Mouse (Mus musculus) embryonic facial prominence, embryonic 15.5 days (tissue): Measurements from ENCODE around the gene Thap12. TPM values are rescaled to one million over a fixed set of nuclear protein-coding genes. Genes with fewer than 3 reads are reported as not detected.

Experiments
- ATAC-seq: fragments of 200-750 bp; cut with Nextera tagmentation; 2 replicates; pipeline ENCODE4 v1.8.0; 2017; ENCODE audit warnings: low read depth, moderate TSS enrichment; ENCODE audit not compliant: insufficient number of reproducible peaks, low FRiP score, low TSS enrichment
- H3K27ac ChIP-seq: fragments of 300-500 bp; sonication (generic); replicated peaks from 2 replicates; pipeline ENCODE4 v1.5.1; 2015; ENCODE audit warnings: mild to moderate bottlenecking, inconsistent platforms
- H3K27me3 ChIP-seq: fragments of 300-500 bp; sonication (generic); 2 replicates; pipeline ENCODE4 v1.6.1; 2015; ENCODE audit warnings: inconsistent platforms
- H3K36me3 ChIP-seq: fragments of 300-500 bp; sonication (generic); 2 replicates; pipeline ENCODE4 v1.6.1; 2015; ENCODE audit warnings: mild to moderate bottlenecking, inconsistent platforms
- H3K4me1 ChIP-seq: fragments of 300-500 bp; sonication (generic); 2 replicates; pipeline ENCODE4 v1.6.1; 2015; ENCODE audit warnings: inconsistent platforms
- H3K4me2 ChIP-seq: fragments of 300-500 bp; sonication (generic); replicated peaks from 2 replicates; pipeline ENCODE4 v1.6.1; 2015; ENCODE audit warnings: mild to moderate bottlenecking, inconsistent platforms
- H3K4me3 ChIP-seq: fragments of 300-500 bp; sonication (generic); replicated peaks from 2 replicates; pipeline ENCODE4 v1.5.1; 2015; ENCODE audit warnings: mild to moderate bottlenecking, inconsistent platforms
- H3K9ac ChIP-seq: fragments of 300-500 bp; sonication (generic); 2 replicates; pipeline ENCODE4 v1.6.1; 2015; ENCODE audit warnings: inconsistent platforms
- H3K9me3 ChIP-seq: fragments of 300-500 bp; sonication (generic); replicated peaks from 2 replicates; pipeline ENCODE4 v1.6.1; 2016; ENCODE audit warnings: inconsistent platforms
- WGBS: fragments of 180-500 bp; shearing (Covaris S2); methylation state at CpG from one replicate; pipeline ENCODE4 v1.1.7; 2015; 5-methylcytosine and 5-hydroxymethylcytosine counted together
- polyA plus RNA-seq: library from polyadenylated mRNA; unstranded; fragments of >200 nt; fragmentation: Nextera tagmentation; extraction: Ambion mirVana; gene quantifications from 2 replicates; pipeline ENCODE4 v1.2.1, GENCODE M21; 2015

The Thap12 gene
- polyA plus RNA-seq, result 55.3 and 56.1 TPM in 2 replicates

DNA sequence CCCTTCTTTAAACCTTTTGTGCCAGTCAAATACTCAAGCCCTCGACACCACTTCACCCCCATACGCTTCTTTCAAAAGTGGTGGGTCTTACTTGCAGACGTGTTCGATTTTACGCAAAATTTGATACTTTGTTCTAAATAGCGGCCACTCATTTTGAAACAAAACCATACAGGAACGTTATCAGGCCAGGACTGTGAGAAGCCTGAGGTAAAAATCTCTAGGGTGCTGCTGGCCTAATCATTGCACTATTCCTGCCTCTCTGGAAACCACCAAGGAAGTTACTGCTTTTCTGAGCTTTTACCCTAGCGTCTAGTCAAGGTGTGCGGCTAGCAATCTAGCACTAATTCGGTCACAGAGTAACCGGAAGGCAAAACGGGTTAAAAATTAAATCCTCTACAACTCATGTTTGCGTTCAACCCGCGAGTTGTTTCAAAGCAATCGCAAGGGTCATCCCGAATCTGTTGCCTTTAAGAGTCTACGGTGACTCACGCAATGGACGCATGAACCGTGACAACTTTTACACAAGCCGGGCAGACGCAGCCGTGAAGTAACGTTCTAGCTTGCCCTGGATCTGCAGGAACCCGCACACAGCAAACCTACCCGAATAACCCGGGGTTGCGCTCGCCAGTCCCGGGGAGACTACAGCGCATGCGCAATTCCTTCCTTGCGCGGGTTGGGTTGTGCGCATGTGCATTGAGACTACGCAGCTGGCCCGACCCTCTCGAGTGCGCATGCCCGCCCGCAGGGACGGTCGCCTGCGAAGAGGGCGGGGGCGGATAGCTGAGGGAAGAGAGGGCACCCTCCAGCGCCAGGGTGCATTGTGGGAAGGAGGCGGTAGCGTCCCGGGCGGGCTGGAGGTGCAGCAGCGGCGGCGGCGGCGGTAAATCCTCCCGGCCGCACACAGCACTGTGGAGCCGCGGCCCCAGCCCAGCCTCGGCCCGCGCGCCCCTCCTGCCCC lies at the start of gene Thap12:
Thap12 (plus strand) TSS at position 821 of the 958 bp plus-strand sequence.
- Histone ChIP-seq H3K9ac (peak within 1 kb of the TSS; percentile 94), H3K27me3 (no peaks in the 10 kb centered on the region), H3K9me3 (no peaks in the 10 kb centered on the region), H3K4me1 (peaks cover 25% of the 10 kb centered on the region), H3K4me2 (peak within 1 kb of the TSS; percentile 54), H3K36me3 (no peaks in the 10 kb centered on the region), H3K27ac (peak within 1 kb of the TSS; percentile 89), H3K4me3 (peak within 1 kb of the TSS; percentile 89)
- 1% methylated on average over 64 of the region's 65 CpGs for WGBS
- ATAC-seq, result peak; percentile 99

- H3K4me3 ChIP-seq, result peak overlapping the region; percentile 96
These were observed 47.0 kb upstream of the Thap12 start for GRCm38 (mm10) chr7:98655681-98656530.

DNA sequence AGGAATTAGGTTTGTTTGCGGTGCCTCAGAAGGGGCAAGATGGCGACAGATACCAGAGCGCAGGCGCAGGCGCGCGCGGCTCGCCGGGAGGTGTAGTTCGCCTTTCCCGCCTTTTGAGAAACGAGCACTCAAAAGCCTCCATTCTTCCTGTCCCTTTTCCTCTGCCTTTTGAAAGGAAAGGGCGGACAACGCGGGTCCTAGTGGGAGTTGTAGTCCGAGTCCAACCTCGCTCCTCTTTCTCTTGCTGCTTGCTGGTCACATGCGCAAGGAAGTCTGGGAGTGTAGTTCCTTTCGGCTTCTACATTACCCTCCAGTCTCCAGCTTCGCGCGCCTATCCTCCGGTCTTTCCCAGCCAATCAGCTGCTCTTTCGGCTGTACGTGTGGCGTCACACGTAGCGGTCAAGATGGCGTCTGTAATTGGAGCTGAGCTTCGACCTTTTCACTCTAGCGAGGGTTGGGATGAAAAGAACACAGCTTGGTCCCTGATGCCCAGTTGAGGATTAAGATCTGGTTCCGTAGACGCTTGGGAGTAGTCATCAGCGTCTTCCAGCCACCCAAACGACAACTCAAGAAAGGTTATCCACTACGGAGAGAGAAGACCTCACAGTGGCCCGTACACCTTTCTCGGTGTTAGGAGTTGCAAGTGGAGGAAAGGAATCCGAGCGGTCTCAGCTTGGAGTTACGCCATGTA lies 46.2 kb upstream of the Thap12 start, which contains the start of gene Emsy:
Emsy (minus strand) TSS at position 253 of the 691 bp plus-strand sequence.
- peak; percentile 98 for ATAC-seq
- under 1% methylated on average over 42 of the region's 42 CpGs for WGBS
- H3K27me3 ChIP-seq, result no peaks in the 10 kb centered on the region

More at GRCm38 (mm10) chr7:98655681-98656530, 47.0 kb upstream of the Thap12 start:
- no peaks in the 10 kb centered on the region for H3K27me3 ChIP-seq
- WGBS, result under 1% methylated on average over 74 of the region's 74 CpGs
- peak; percentile 49 for ATAC-seq
- peak overlapping the region; percentile 92 for H3K27ac ChIP-seq
- peak overlapping the region; percentile 75 for H3K9ac ChIP-seq
- H3K36me3 ChIP-seq, result peaks cover 7% of the 10 kb centered on the region
- H3K4me2 ChIP-seq, result peak overlapping the region; percentile 66
- peaks cover 19% of the 10 kb centered on the region for H3K4me1 ChIP-seq
- H3K9me3 ChIP-seq, result no peaks in the 10 kb centered on the region

DNA sequence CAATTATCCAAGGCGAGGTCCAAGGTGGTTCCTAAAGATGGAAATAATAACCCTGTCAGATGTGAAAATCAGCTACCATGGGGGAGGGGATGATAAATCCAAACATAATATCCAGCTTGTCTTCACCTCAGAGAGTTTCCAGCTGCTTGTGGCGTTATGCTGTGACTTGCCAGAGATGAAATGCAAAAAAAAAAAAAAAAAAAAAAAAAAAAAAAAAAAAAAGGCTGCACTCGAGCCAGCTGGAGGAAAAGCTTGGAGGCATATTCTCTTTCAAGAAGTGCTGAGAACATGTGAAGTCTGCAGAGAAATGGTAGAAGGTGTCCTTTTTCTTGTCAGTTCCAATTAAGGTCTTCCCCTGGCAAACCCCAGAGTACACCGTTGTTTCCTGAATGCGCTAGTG lies 37.7 kb upstream of the Thap12 start:
- 22% methylated on average over 5 of the region's 5 CpGs for WGBS
- no peaks in the 10 kb centered on the region for H3K27me3 ChIP-seq

More for the DNA sequence above, 46.2 kb upstream of the Thap12 start, which contains the start of gene Emsy:
- Histone ChIP-seq H3K9me3 (no peaks in the 10 kb centered on the region), H3K9ac (peak within 1 kb of the TSS; percentile 75), H3K4me2 (peak within 1 kb of the TSS; percentile 66), H3K4me3 (peak within 1 kb of the TSS; percentile 96), H3K27ac (peak within 1 kb of the TSS; percentile 92), H3K4me1 (peaks cover 19% of the 10 kb centered on the region), H3K36me3 (peaks cover 6% of the 10 kb centered on the region)

GRCm38 (mm10) chr7:98665726-98666125 lies 37.2 kb upstream of the Thap12 start:
- Histone ChIP-seq H3K36me3 (no peaks in the 10 kb centered on the region), H3K4me2 (no peak overlapping the region), H3K27ac (no peak overlapping the region), H3K9ac (no peak overlapping the region), H3K4me3 (no peak overlapping the region), H3K27me3 (no peaks in the 10 kb centered on the region), H3K9me3 (no peaks in the 10 kb centered on the region), H3K4me1 (peaks cover 20% of the 10 kb centered on the region)
- 63% methylated on average over 6 of the region's 6 CpGs for WGBS
- ATAC-seq, result no peak

More for the DNA sequence above, 37.7 kb upstream of the Thap12 start:
- H3K4me3 ChIP-seq, result no peak overlapping the region
- H3K4me1 ChIP-seq, result peaks cover 20% of the 10 kb centered on the region
- H3K27ac ChIP-seq, result no peak overlapping the region
- no peak overlapping the region for H3K9ac ChIP-seq
- H3K4me2 ChIP-seq, result no peak overlapping the region
- H3K36me3 ChIP-seq, result no peaks in the 10 kb centered on the region
- H3K9me3 ChIP-seq, result no peaks in the 10 kb centered on the region
- ATAC-seq, result no peak

DNA sequence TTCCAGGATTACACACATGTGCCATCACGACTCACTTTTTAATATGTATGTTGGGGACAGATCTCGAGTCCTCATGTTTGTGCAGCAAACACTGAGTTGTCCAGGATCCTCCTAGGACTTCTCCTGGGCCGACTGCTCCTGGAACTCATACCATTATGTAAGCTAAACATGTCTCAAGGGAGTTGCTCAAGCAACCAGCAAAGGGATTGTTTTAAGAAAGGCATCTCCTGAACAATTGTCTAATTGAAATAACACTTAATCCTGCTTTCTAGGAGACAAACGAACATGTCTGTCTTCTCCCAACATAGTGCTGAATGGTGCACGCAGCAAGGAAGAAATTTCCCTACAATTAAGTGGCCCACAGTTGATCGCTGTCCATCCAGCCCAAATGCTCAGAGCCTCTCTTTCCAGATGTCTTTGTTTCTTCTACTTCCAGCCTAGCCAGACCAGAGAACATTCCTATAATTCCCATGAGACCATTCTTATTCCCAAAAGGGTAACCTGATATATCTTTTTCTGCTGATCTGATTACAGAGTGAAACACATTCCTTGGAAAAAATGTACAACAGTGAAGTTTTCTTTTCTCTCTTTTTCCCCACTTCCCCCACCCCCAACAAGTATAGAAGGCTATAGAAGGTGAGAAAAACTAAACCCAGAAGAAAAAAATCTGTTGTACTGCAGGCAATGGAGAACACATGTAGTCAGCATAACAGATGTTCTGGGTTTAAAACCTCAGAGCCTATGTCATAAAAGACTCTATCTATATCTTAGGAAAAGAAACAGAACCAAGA lies 34.8 kb upstream of the Thap12 start:
- H3K4me3 ChIP-seq, result no peak overlapping the region
- H3K4me1 ChIP-seq, result peaks cover 40% of the 10 kb centered on the region
- peak overlapping the region; percentile 44; the same call in 1 of the 2 replicates for H3K27ac ChIP-seq
- H3K36me3 ChIP-seq, result no peaks in the 10 kb centered on the region
- H3K4me2 ChIP-seq, result no peak overlapping the region
- no peak overlapping the region for H3K9ac ChIP-seq
- WGBS, result 31% methylated on average over 6 of the region's 6 CpGs
- no peaks in the 10 kb centered on the region for H3K9me3 ChIP-seq
- peak; percentile 36; the same call in 1 of the 2 replicates for ATAC-seq
- no peaks in the 10 kb centered on the region for H3K27me3 ChIP-seq

DNA sequence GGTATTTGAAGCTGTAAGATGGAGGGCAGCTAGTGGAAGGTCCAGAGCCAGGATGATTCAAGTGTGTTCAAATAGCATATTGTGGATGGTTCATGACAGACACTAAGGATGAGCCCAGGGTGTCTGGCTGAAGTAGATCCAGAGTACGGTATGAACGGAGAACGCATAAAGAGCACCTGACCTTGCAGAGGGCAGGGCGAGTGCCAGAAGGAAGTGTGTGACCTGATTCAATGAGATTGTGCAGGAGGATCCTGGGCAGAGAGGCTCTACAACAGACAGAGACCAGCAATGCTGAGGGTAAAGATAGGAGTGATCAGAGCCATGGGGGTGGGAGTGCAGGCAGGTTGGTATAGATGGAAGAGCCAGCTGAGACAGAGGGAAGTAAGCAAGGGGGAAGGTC lies 32.1 kb upstream of the Thap12 start:
- no peaks in the 10 kb centered on the region for H3K9me3 ChIP-seq
- H3K9ac ChIP-seq, result no peak overlapping the region
- H3K27ac ChIP-seq, result no peak overlapping the region
- no peak overlapping the region for H3K4me2 ChIP-seq
- no peak overlapping the region for H3K4me3 ChIP-seq
- no peaks in the 10 kb centered on the region for H3K27me3 ChIP-seq
- H3K4me1 ChIP-seq, result peaks cover 34% of the 10 kb centered on the region
- 90% methylated on average over 4 of the region's 4 CpGs for WGBS
- H3K36me3 ChIP-seq, result no peaks in the 10 kb centered on the region
- ATAC-seq, result no peak

DNA sequence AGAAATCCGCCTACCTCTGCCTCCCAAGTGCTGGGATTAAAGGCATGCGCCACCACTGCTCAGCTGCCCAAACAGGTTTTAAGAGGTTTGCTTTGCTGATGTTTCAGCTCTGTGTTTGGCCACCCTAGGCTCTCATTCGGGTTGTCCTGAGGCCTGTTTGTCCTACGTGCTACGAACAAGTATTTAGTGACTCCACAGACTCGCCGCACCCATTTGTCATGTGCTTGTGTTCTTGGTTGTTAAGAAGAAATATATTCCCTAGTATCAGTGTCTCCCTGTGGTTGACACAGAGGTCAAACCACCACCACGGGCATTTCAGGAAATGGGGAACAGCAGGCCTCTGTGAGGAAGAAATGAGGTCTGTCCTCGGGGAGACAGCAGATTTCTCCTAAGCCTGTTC lies 31.5 kb upstream of the Thap12 start:
- H3K27me3 ChIP-seq, result no peaks in the 10 kb centered on the region
- no peaks in the 10 kb centered on the region for H3K36me3 ChIP-seq
- ATAC-seq, result no peak
- peak overlapping the region; percentile 59; the same call in 1 of the 2 replicates for H3K27ac ChIP-seq
- no peak overlapping the region for H3K4me2 ChIP-seq
- H3K4me3 ChIP-seq, result no peak overlapping the region
- H3K9ac ChIP-seq, result no peak overlapping the region
- 54% methylated on average over 9 of the region's 9 CpGs for WGBS
- peaks cover 34% of the 10 kb centered on the region for H3K4me1 ChIP-seq
- H3K9me3 ChIP-seq, result no peaks in the 10 kb centered on the region

- peaks cover 34% of the 10 kb centered on the region for H3K4me1 ChIP-seq
- no peak overlapping the region for H3K4me3 ChIP-seq
- ATAC-seq, result peak; percentile 81
- WGBS, result 25% methylated on average over 11 of the region's 11 CpGs
- no peaks in the 10 kb centered on the region for H3K9me3 ChIP-seq
- H3K27me3 ChIP-seq, result no peaks in the 10 kb centered on the region
- peak overlapping the region; percentile 59 for H3K27ac ChIP-seq
- H3K4me2 ChIP-seq, result no peak overlapping the region
- no peaks in the 10 kb centered on the region for H3K36me3 ChIP-seq
- H3K9ac ChIP-seq, result no peak overlapping the region
These were observed 30.5 kb upstream of the Thap12 start for GRCm38 (mm10) chr7:98672241-98672955.
